Mouse (Mus musculus): ENCODE results near the gene Olfr1161. TPM values are rescaled to one million over a fixed set of nuclear protein-coding genes. Genes with fewer than 3 reads are reported as not detected.

The Olfr1161 gene
- polyA plus RNA-seq, 1 experiment from 2014 or later, result not detected

Other genes starting within 250 kb of the Olfr1161 start
- not detected in 2 replicates for gene Olfr152, start 243.3 kb upstream of the Olfr1161 start, polyA plus RNA-seq (2014; fragmentation: Nextera tagmentation; extraction: Ambion mirVana)
- gene Olfr1143, start 222.2 kb upstream of the Olfr1161 start, polyA plus RNA-seq (2014; fragmentation: Nextera tagmentation; extraction: Ambion mirVana), result not detected in 2 replicates
- gene Olfr1145, start 213.0 kb upstream of the Olfr1161 start, polyA plus RNA-seq (2014; fragmentation: Nextera tagmentation; extraction: Ambion mirVana), result not detected in 2 replicates
- not detected in 2 replicates for gene Olfr1148, start 192.2 kb upstream of the Olfr1161 start, polyA plus RNA-seq (2014; fragmentation: Nextera tagmentation; extraction: Ambion mirVana)
- gene Olfr1150-ps1, start 178.8 kb upstream of the Olfr1161 start, polyA plus RNA-seq (2014; fragmentation: Nextera tagmentation; extraction: Ambion mirVana), result not detected in 2 replicates
- not detected in 2 replicates for gene Olfr1151, start 166.9 kb upstream of the Olfr1161 start, polyA plus RNA-seq (2014; fragmentation: Nextera tagmentation; extraction: Ambion mirVana)
- not detected in 2 replicates for gene Olfr1152, start 156.3 kb upstream of the Olfr1161 start, polyA plus RNA-seq (2014; fragmentation: Nextera tagmentation; extraction: Ambion mirVana)
- gene Olfr1153, start 127.8 kb upstream of the Olfr1161 start, polyA plus RNA-seq (2014; fragmentation: Nextera tagmentation; extraction: Ambion mirVana), result not detected in 2 replicates
- gene Olfr1154, start 117.6 kb upstream of the Olfr1161 start, polyA plus RNA-seq (2014; fragmentation: Nextera tagmentation; extraction: Ambion mirVana), result not detected in 2 replicates
- gene Olfr1155, start 77.6 kb upstream of the Olfr1161 start, polyA plus RNA-seq (2014; fragmentation: Nextera tagmentation; extraction: Ambion mirVana), result not detected in 2 replicates
- not detected in 2 replicates for gene Olfr1156, start 69.7 kb upstream of the Olfr1161 start, polyA plus RNA-seq (2014; fragmentation: Nextera tagmentation; extraction: Ambion mirVana)
- not detected in 2 replicates for gene Olfr1157, start 54.5 kb upstream of the Olfr1161 start, polyA plus RNA-seq (2014; fragmentation: Nextera tagmentation; extraction: Ambion mirVana)
- not detected in 2 replicates for gene Olfr74, start 48.1 kb upstream of the Olfr1161 start, polyA plus RNA-seq (2014; fragmentation: Nextera tagmentation; extraction: Ambion mirVana)
- not detected in 2 replicates for gene Olfr1158, start 32.7 kb upstream of the Olfr1161 start, polyA plus RNA-seq (2014; fragmentation: Nextera tagmentation; extraction: Ambion mirVana)
- not detected in 2 replicates for gene Olfr1160, start 14.5 kb upstream of the Olfr1161 start, polyA plus RNA-seq (2014; fragmentation: Nextera tagmentation; extraction: Ambion mirVana)
- not detected in 2 replicates for gene Olfr73, start 14.9 kb downstream of the Olfr1161 start, polyA plus RNA-seq (2014; fragmentation: Nextera tagmentation; extraction: Ambion mirVana)
- gene Olfr1162, start 28.4 kb downstream of the Olfr1161 start, polyA plus RNA-seq (2014; fragmentation: Nextera tagmentation; extraction: Ambion mirVana), result not detected in 2 replicates
- gene Olfr1163, start 49.1 kb downstream of the Olfr1161 start, polyA plus RNA-seq (2014; fragmentation: Nextera tagmentation; extraction: Ambion mirVana), result not detected in 2 replicates
- not detected in 2 replicates for gene Olfr1164, start 71.2 kb downstream of the Olfr1161 start, polyA plus RNA-seq (2014; fragmentation: Nextera tagmentation; extraction: Ambion mirVana)
- gene Olfr1166, start 105.5 kb downstream of the Olfr1161 start, polyA plus RNA-seq (2014; fragmentation: Nextera tagmentation; extraction: Ambion mirVana), result not detected in 2 replicates
- gene Olfr1167, start 132.4 kb downstream of the Olfr1161 start, polyA plus RNA-seq (2014; fragmentation: Nextera tagmentation; extraction: Ambion mirVana), result not detected in 2 replicates
- not detected in 2 replicates for gene Olfr1168, start 159.1 kb downstream of the Olfr1161 start, polyA plus RNA-seq (2014; fragmentation: Nextera tagmentation; extraction: Ambion mirVana)
- not detected in 2 replicates for gene Olfr1170, start 205.6 kb downstream of the Olfr1161 start, polyA plus RNA-seq (2014; fragmentation: Nextera tagmentation; extraction: Ambion mirVana)

Data from heart, embryonic 11.5 days (tissue).